Mouse (Mus musculus) midbrain, embryonic 12.5 days (tissue): ENCODE results near the gene Mtfr1l. TPM values are rescaled to one million over a fixed set of nuclear protein-coding genes. Genes with fewer than 3 reads are reported as not detected.
"Not testable (repeated sequence)": the region's sequence is repeated elsewhere in the genome, so short reads cannot be mapped to it uniquely, and the experiment has no call there.

ENCODE experiments used
- ATAC-seq: fragments of 200-750 bp; cut with Nextera tagmentation; 2 replicates; pipeline ENCODE4 v1.8.0; 2017; ENCODE audit warnings: low read depth, moderate TSS enrichment, moderate library complexity; ENCODE audit not compliant: low FRiP score
- H3K27ac ChIP-seq: fragments of 300-500 bp; sonication (generic); replicated peaks from 2 replicates; pipeline ENCODE4 v1.5.1; 2016; ENCODE audit warnings: mild to moderate bottlenecking
- H3K27me3 ChIP-seq: fragments of 300-500 bp; sonication (generic); 2 replicates; pipeline ENCODE4 v1.6.1; 2016; ENCODE audit warnings: mild to moderate bottlenecking
- H3K36me3 ChIP-seq: fragments of 300-500 bp; sonication (generic); 2 replicates; pipeline ENCODE4 v1.6.1; 2016
- H3K4me1 ChIP-seq: fragments of 300-500 bp; sonication (generic); 2 replicates; pipeline ENCODE4 v1.6.1; 2016
- H3K4me2 ChIP-seq: fragments of 300-500 bp; sonication (generic); replicated peaks from 2 replicates; pipeline ENCODE4 v1.6.1; 2016; ENCODE audit warnings: mild to moderate bottlenecking, moderate library complexity
- H3K4me3 ChIP-seq: fragments of 300-500 bp; sonication (generic); 2 replicates; pipeline ENCODE4 v1.5.1; 2016; ENCODE audit warnings: mild to moderate bottlenecking
- H3K9ac ChIP-seq: fragments of 300-500 bp; sonication (generic); replicated peaks from 2 replicates; pipeline ENCODE4 v1.6.1; 2016; ENCODE audit warnings: mild to moderate bottlenecking, moderate library complexity
- H3K9me3 ChIP-seq: fragments of 300-500 bp; sonication (generic); 2 replicates; pipeline ENCODE4 v1.6.1; 2016; ENCODE audit warnings: mild to moderate bottlenecking
- WGBS: fragments of 180-500 bp; shearing (Covaris S2); methylation state at CpG from one replicate; pipeline ENCODE4 v1.1.7; 2016; 5-methylcytosine and 5-hydroxymethylcytosine counted together
- polyA plus RNA-seq: library from polyadenylated mRNA; unstranded; fragments of >200 nt; fragmentation: Nextera tagmentation; extraction: Ambion mirVana; gene quantifications from 2 replicates; pipeline ENCODE4 v1.2.1, GENCODE M21; 2016

The Mtfr1l gene
- polyA plus RNA-seq, 1 experiment from 2014 or later, result 133 TPM

- no peak overlapping the region for H3K4me2 ChIP-seq
- 74% methylated on average over 16 of the region's 16 CpGs for WGBS
- no peak overlapping the region for H3K4me3 ChIP-seq
- H3K9me3 ChIP-seq, result no peaks in the 10 kb centered on the region
- H3K27me3 ChIP-seq, result peaks cover 24% of the 10 kb centered on the region
- no peak overlapping the region for H3K9ac ChIP-seq
- H3K27ac ChIP-seq, result no peak overlapping the region
- ATAC-seq, result no peak
- H3K4me1 ChIP-seq, result peaks cover 25% of the 10 kb centered on the region
- H3K36me3 ChIP-seq, result no peaks in the 10 kb centered on the region
Measured at GRCm38 (mm10) chr4:134494780-134495545, 40.2 kb downstream of the Mtfr1l start.

GRCm38 (mm10) chr4:134494161-134494560 lies 41.0 kb downstream of the Mtfr1l start:
- H3K27ac ChIP-seq, ATAC-seq, H3K4me3 ChIP-seq, H3K4me2 ChIP-seq, H3K9me3 ChIP-seq, H3K36me3 ChIP-seq, H3K9ac ChIP-seq: not testable (repeated sequence)
- Histone ChIP-seq H3K4me1 (peaks cover 25% of the 10 kb centered on the region), H3K27me3 (peaks cover 24% of the 10 kb centered on the region)
- WGBS, result 95% methylated on average over 6 of the region's 6 CpGs

GRCm38 (mm10) chr4:134491716-134492115 lies 43.5 kb downstream of the Mtfr1l start:
- no peak overlapping the region for H3K4me3 ChIP-seq
- no peak overlapping the region for H3K9ac ChIP-seq
- H3K27me3 ChIP-seq, result peaks cover 11% of the 10 kb centered on the region
- 87% methylated on average over 6 of the region's 6 CpGs for WGBS
- no peaks in the 10 kb centered on the region for H3K9me3 ChIP-seq
- no peak overlapping the region for H3K27ac ChIP-seq
- H3K36me3 ChIP-seq, result no peaks in the 10 kb centered on the region
- peaks cover 14% of the 10 kb centered on the region; the same call in 1 of the 2 replicates for H3K4me1 ChIP-seq
- no peak overlapping the region for H3K4me2 ChIP-seq
- ATAC-seq, result no peak

- H3K4me1 ChIP-seq, result peaks cover 6% of the 10 kb centered on the region; the same call in 1 of the 2 replicates
- 88% methylated on average over 11 of the region's 11 CpGs for WGBS
- no peaks in the 10 kb centered on the region; the same call in 1 of the 2 replicates for H3K27me3 ChIP-seq
- H3K4me3 ChIP-seq, result no peak overlapping the region
- H3K9me3 ChIP-seq, result no peaks in the 10 kb centered on the region
- H3K9ac ChIP-seq, result no peak overlapping the region
- no peak overlapping the region for H3K4me2 ChIP-seq
- ATAC-seq, result no peak
- H3K27ac ChIP-seq, result no peak overlapping the region
- no peaks in the 10 kb centered on the region for H3K36me3 ChIP-seq
Measured at GRCm38 (mm10) chr4:134489986-134490665, 45.1 kb downstream of the Mtfr1l start.

GRCm38 (mm10) chr4:134488211-134488610 lies 47.0 kb downstream of the Mtfr1l start:
- WGBS, result 95% methylated on average over 5 of the region's 5 CpGs

GRCm38 (mm10) chr4:134485151-134485900 lies 49.9 kb downstream of the Mtfr1l start:
- no peak overlapping the region for H3K4me3 ChIP-seq
- no peak overlapping the region for H3K27ac ChIP-seq
- no peak overlapping the region for H3K9ac ChIP-seq
- no peaks in the 10 kb centered on the region for H3K4me1 ChIP-seq
- no peak for ATAC-seq
- no peaks in the 10 kb centered on the region for H3K9me3 ChIP-seq
- H3K36me3 ChIP-seq, result no peaks in the 10 kb centered on the region
- no peak overlapping the region for H3K4me2 ChIP-seq
- H3K27me3 ChIP-seq, result peaks cover 11% of the 10 kb centered on the region
- WGBS, result 92% methylated on average over 5 of the region's 5 CpGs

More at GRCm38 (mm10) chr4:134488211-134488610, 47.0 kb downstream of the Mtfr1l start:
- no peak overlapping the region for H3K4me2 ChIP-seq
- ATAC-seq, result no peak
- H3K27ac ChIP-seq, result no peak overlapping the region
- no peak overlapping the region for H3K4me3 ChIP-seq
- no peak overlapping the region for H3K9ac ChIP-seq
- H3K27me3 ChIP-seq, result no peaks in the 10 kb centered on the region; the same call in none of the 2 replicates
- no peaks in the 10 kb centered on the region for H3K9me3 ChIP-seq
- H3K4me1 ChIP-seq, result no peaks in the 10 kb centered on the region
- no peaks in the 10 kb centered on the region for H3K36me3 ChIP-seq

GRCm38 (mm10) chr4:134484231-134484630 lies 51.0 kb downstream of the Mtfr1l start:
- no peak overlapping the region for H3K4me2 ChIP-seq
- no peak overlapping the region for H3K4me3 ChIP-seq
- ATAC-seq, result no peak
- peaks cover 11% of the 10 kb centered on the region for H3K27me3 ChIP-seq
- no peaks in the 10 kb centered on the region for H3K4me1 ChIP-seq
- no peaks in the 10 kb centered on the region for H3K36me3 ChIP-seq
- no peak overlapping the region for H3K9ac ChIP-seq
- no peak overlapping the region for H3K27ac ChIP-seq
- no peaks in the 10 kb centered on the region for H3K9me3 ChIP-seq
- whole genome bisulfite sequencing, result 85% methylated on average over 10 of the region's 10 CpGs

- Histone ChIP-seq H3K4me3 (no peak overlapping the region), H3K27me3 (peaks cover 11% of the 10 kb centered on the region), H3K36me3 (no peaks in the 10 kb centered on the region), H3K9ac (no peak overlapping the region), H3K9me3 (no peaks in the 10 kb centered on the region), H3K27ac (no peak overlapping the region), H3K4me2 (no peak overlapping the region), H3K4me1 (peaks cover 3% of the 10 kb centered on the region; the same call in 1 of the 2 replicates)
- 56% methylated on average over 6 of the region's 6 CpGs for WGBS
- no peak for ATAC-seq
Measured at GRCm38 (mm10) chr4:134483696-134484095, 51.5 kb downstream of the Mtfr1l start.

GRCm38 (mm10) chr4:134483078-134483688 lies 52.0 kb downstream of the Mtfr1l start:
- Histone ChIP-seq H3K9me3 (no peaks in the 10 kb centered on the region), H3K4me2 (no peak overlapping the region), H3K27me3 (peaks cover 11% of the 10 kb centered on the region), H3K4me1 (peaks cover 8% of the 10 kb centered on the region; the same call in 1 of the 2 replicates), H3K9ac (no peak overlapping the region), H3K36me3 (no peaks in the 10 kb centered on the region), H3K4me3 (no peak overlapping the region), H3K27ac (no peak overlapping the region)
- WGBS, result 74% methylated on average over 6 of the region's 6 CpGs
- ATAC-seq, result no peak

GRCm38 (mm10) chr4:134482442-134482841 lies 52.7 kb downstream of the Mtfr1l start:
- no peak for ATAC-seq

GRCm38 (mm10) chr4:134481270-134481669 lies 53.9 kb downstream of the Mtfr1l start:
- WGBS, result 58% methylated on average over 6 of the region's 6 CpGs
- no peak for ATAC-seq

More at GRCm38 (mm10) chr4:134482442-134482841, 52.7 kb downstream of the Mtfr1l start:
- H3K4me3 ChIP-seq, result no peak overlapping the region
- 83% methylated on average over 8 of the region's 8 CpGs for WGBS
- no peak overlapping the region for H3K27ac ChIP-seq
- peaks cover 10% of the 10 kb centered on the region; the same call in 1 of the 2 replicates for H3K4me1 ChIP-seq
- H3K27me3 ChIP-seq, result peaks cover 11% of the 10 kb centered on the region
- no peak overlapping the region for H3K4me2 ChIP-seq
- no peaks in the 10 kb centered on the region for H3K9me3 ChIP-seq
- H3K36me3 ChIP-seq, result no peaks in the 10 kb centered on the region
- no peak overlapping the region for H3K9ac ChIP-seq

More at GRCm38 (mm10) chr4:134481270-134481669, 53.9 kb downstream of the Mtfr1l start:
- H3K27me3 ChIP-seq, result peaks cover 11% of the 10 kb centered on the region
- no peak overlapping the region for H3K9ac ChIP-seq
- peaks cover 10% of the 10 kb centered on the region for H3K36me3 ChIP-seq
- peaks cover 10% of the 10 kb centered on the region; the same call in 1 of the 2 replicates for H3K4me1 ChIP-seq
- H3K9me3 ChIP-seq, result no peaks in the 10 kb centered on the region
- no peak overlapping the region for H3K4me2 ChIP-seq
- H3K27ac ChIP-seq, result no peak overlapping the region
- H3K4me3 ChIP-seq, result no peak overlapping the region
